Mouse (Mus musculus) lung, postnatal 0 days (tissue): ENCODE results near the gene Lpxn. TPM values are rescaled to one million over a fixed set of nuclear protein-coding genes. Genes with fewer than 3 reads are reported as not detected.
A peak's percentile ranks its signal among the peaks of the same experiment; 100 is the strongest.

Source experiments
- ATAC-seq: fragments of 200-750 bp; cut with Nextera tagmentation; 2 replicates; pipeline ENCODE4 v1.8.0; 2017; ENCODE audit warnings: moderate library complexity
- DNase-seq: peaks from one replicate; pipeline ENCODE4 v3.0.0-alpha.2; 2016; ENCODE audit warnings: low spot score
- H3K27ac ChIP-seq: fragments of 300-500 bp; sonication (generic); 2 replicates; pipeline ENCODE4 v1.5.1; 2014; ENCODE audit warnings: antibody characterized with exemption, mild to moderate bottlenecking, low read length, mixed read lengths
- H3K27me3 ChIP-seq: fragments of 300-500 bp; sonication (generic); replicated peaks from 2 replicates; pipeline ENCODE4 v1.6.1; 2014; ENCODE audit warnings: low read length, mixed read lengths; ENCODE audit not compliant: insufficient read depth
- H3K36me3 ChIP-seq: fragments of 300-500 bp; sonication (generic); 2 replicates; pipeline ENCODE4 v1.6.1; 2014; ENCODE audit warnings: low read length, mixed read lengths; ENCODE audit not compliant: insufficient read depth
- H3K4me1 ChIP-seq: fragments of 300-500 bp; sonication (generic); 2 replicates; pipeline ENCODE4 v1.6.1; 2014; ENCODE audit warnings: antibody characterized with exemption, low read depth, low read length, mixed read lengths; ENCODE audit not compliant: insufficient read depth
- H3K4me2 ChIP-seq: fragments of 300-500 bp; sonication (generic); replicated peaks from 2 replicates; pipeline ENCODE4 v1.6.1; 2014; ENCODE audit warnings: low read depth, mild to moderate bottlenecking, low read length, moderate library complexity, mixed read lengths
- H3K4me3 ChIP-seq: fragments of 300-500 bp; sonication (generic); 2 replicates; pipeline ENCODE4 v1.5.1; 2014; ENCODE audit warnings: low read depth, low read length
- H3K9ac ChIP-seq: fragments of 300-500 bp; sonication (generic); replicated peaks from 2 replicates; pipeline ENCODE4 v1.6.1; 2014; ENCODE audit warnings: low read depth, mild to moderate bottlenecking
- H3K9me3 ChIP-seq: fragments of 300-500 bp; sonication (generic); 2 replicates; pipeline ENCODE4 v1.6.1; 2016; ENCODE audit warnings: low read length, mixed read lengths
- CTCF ChIP-seq: IDR thresholded peaks from 2 replicates; pipeline ENCODE4 v1.5.1; 2016; ENCODE audit warnings: antibody characterized with exemption, mild to moderate bottlenecking
- EP300 ChIP-seq: IDR thresholded peaks from 2 replicates; pipeline ENCODE4 v1.6.1; 2016; ENCODE audit warnings: antibody characterized with exemption, mild to moderate bottlenecking, control low read depth
- WGBS: fragments of 180-500 bp; shearing (Covaris S2); extraction: QIAGEN DNeasy Blood & Tissue Kit; methylation state at CpG from one replicate; pipeline ENCODE4 v1.1.7; 2014; 5-methylcytosine and 5-hydroxymethylcytosine counted together
- polyA plus RNA-seq: library from polyadenylated mRNA; unstranded; fragments of >200 nt; fragmentation: Nextera tagmentation; extraction: Ambion mirVana; gene quantifications from 2 replicates; pipeline ENCODE4 v1.2.1, GENCODE M21; 2015

Lpxn gene
- 2.9 and 3.7 TPM in 2 replicates for polyA plus RNA-seq

GRCm38 (mm10) chr19:12795511-12796327, at the start of gene Lpxn, which contains the start of gene Zfp91:
Lpxn (plus strand) TSS chr19:12796193.
Zfp91 (minus strand) TSS chr19:12796126.
- Histone ChIP-seq H3K9ac (peak within 1 kb of the TSS; percentile 97), H3K4me3 (peak within 1 kb of the TSS; percentile 99), H3K27ac (peak within 1 kb of the TSS; percentile 100), H3K27me3 (no peaks in the 10 kb centered on the region), H3K36me3 (no peaks in the 10 kb centered on the region), H3K4me2 (peak within 1 kb of the TSS; percentile 71), H3K9me3 (no peaks in the 10 kb centered on the region), H3K4me1 (peaks cover 5% of the 10 kb centered on the region; the same call in 1 of the 2 replicates)
- peak; percentile 100 for DNase-seq
- peak; percentile 39 for TF ChIP-seq CTCF
- no peak; the same call in 1 of the 2 replicates for TF ChIP-seq EP300
- ATAC-seq = peak; percentile 92
- under 1% methylated on average over 48 of the region's 76 CpGs for WGBS

DNA sequence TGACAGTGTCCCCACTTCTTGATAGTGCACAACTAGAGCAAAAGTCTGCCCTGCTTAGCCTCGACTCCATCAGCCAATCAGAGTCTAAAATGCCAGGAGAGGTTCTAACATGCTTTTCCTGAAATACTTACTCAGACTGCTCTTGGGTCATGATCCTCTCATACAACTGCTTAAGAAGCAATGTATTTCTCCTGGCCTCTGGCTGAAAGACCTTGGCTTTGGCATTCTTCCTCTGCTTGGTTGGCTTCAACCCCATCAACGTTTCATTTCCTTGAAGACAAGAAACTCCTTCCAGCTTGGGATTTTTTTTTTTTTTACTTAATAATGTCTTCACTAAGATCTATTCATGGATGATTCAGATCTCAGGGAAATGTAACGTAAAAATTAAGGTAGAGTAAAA, 39.7 kb upstream of the Lpxn start:
- 69% methylated on average over 3 of the region's 3 CpGs for whole genome bisulfite sequencing
- H3K4me1 ChIP-seq = no peaks in the 10 kb centered on the region
- no peak overlapping the region for H3K4me2 ChIP-seq
- no peak for TF ChIP-seq CTCF
- no peak for TF ChIP-seq EP300
- H3K9ac ChIP-seq = no peak overlapping the region
- no peak overlapping the region for H3K27ac ChIP-seq
- no peaks in the 10 kb centered on the region for H3K36me3 ChIP-seq
- no peak for DNase-seq
- no peaks in the 10 kb centered on the region for H3K27me3 ChIP-seq
- no peak overlapping the region for H3K4me3 ChIP-seq
- H3K9me3 ChIP-seq = no peaks in the 10 kb centered on the region
- ATAC-seq = no peak

GRCm38 (mm10) chr19:12758936-12759478, 37.0 kb upstream of the Lpxn start:
- H3K4me1 ChIP-seq = no peaks in the 10 kb centered on the region
- H3K9me3 ChIP-seq = no peaks in the 10 kb centered on the region
- no peak overlapping the region for H3K9ac ChIP-seq
- H3K4me2 ChIP-seq = no peak overlapping the region
- ATAC-seq (no peak), DNase-seq (no peak)
- no peak overlapping the region for H3K27ac ChIP-seq
- H3K27me3 ChIP-seq = no peaks in the 10 kb centered on the region
- no peak overlapping the region for H3K4me3 ChIP-seq
- 74% methylated on average over 1 of the region's 1 CpGs for WGBS
- 0 out of 2 replicates have a peak, but pooled peaks cover 9% of the 10 kb centered on the region for H3K36me3 ChIP-seq
- TF ChIP-seq CTCF = no peak
- no peak for TF ChIP-seq EP300

DNA sequence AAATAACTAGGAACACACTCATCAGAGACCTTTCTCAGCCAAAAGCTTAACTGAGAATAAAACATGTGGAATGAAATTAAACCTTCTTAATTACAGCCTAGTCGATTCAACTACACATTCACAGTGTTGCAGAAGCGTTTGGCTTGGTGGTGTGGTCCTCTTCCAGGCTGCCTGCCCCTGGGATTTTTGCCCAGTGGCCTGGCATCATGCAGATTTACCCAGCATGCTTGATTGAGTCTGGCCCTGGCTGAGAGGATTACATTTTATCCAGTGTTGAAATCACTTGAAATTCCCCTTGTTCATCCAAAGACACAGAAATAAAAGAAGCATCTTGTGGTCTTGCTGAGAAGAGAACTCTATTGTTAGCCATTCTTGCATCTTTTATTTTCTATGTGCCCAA, 36.3 kb upstream of the Lpxn start:
- no peak overlapping the region for H3K4me2 ChIP-seq
- H3K4me3 ChIP-seq = no peak overlapping the region
- DNase-seq (no peak), ATAC-seq (no peak)
- 80% methylated on average over 2 of the region's 2 CpGs for WGBS
- H3K9ac ChIP-seq = no peak overlapping the region
- H3K4me1 ChIP-seq = no peaks in the 10 kb centered on the region
- H3K27ac ChIP-seq = no peak overlapping the region
- no peaks in the 10 kb centered on the region for H3K9me3 ChIP-seq
- H3K36me3 ChIP-seq = 0 out of 2 replicates have a peak, but pooled peaks cover 9% of the 10 kb centered on the region
- TF ChIP-seq EP300 = no peak
- H3K27me3 ChIP-seq = no peaks in the 10 kb centered on the region

DNA sequence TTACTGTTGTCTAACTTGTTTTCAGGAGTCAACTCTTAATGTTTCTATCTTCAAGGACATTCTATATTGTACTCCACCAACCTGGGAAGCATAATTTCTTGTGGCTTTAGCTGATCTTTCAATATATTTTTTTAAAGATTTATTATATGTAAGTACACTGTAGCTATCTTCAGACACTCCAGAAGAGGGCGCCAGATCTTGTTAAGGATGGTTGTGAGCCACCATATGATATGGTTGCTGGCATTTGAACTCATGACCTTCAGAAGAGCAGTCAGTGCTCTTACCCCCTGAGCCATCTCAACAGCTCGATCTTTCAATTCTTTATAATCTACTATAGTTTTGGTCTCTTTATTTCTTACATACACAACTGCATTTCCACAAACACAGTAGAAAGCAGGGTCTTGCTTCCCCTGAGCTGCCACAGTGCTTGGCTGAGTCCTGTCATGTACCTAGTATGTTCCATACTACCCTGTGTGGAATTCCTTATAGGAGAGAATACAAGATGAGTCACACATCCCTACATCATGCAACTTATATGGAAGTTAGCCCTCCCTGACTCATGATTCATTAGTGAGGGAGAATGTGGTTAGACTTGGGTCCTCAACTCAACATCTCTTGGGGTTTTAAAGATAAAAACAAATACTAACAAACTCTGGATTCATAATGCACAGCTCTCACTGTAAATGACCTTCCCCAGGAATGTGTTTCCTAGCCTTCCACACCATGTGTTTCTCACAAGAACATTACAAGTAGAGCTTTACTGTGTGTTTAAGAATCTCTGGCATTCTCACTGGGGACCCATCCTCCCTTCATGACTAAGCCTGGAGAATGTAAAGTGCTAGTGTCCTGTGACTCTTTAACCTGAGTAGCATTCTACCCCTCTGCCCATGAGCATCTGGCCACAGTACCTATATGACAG, 33.5 kb upstream of the Lpxn start:
- no peaks in the 10 kb centered on the region for H3K9me3 ChIP-seq
- H3K9ac ChIP-seq = no peak overlapping the region
- H3K4me3 ChIP-seq = no peak overlapping the region
- DNase-seq = no peak
- H3K36me3 ChIP-seq = peaks cover 9% of the 10 kb centered on the region; the same call in 1 of the 2 replicates
- 54% methylated on average over 2 of the region's 2 CpGs for WGBS
- peak; percentile 65 for ATAC-seq
- H3K4me2 ChIP-seq = no peak overlapping the region
- TF ChIP-seq CTCF (peak; percentile 60), EP300 (peak; percentile 66; the same call in 1 of the 2 replicates)
- no peaks in the 10 kb centered on the region for H3K27me3 ChIP-seq
- no peak overlapping the region for H3K27ac ChIP-seq
- no peaks in the 10 kb centered on the region for H3K4me1 ChIP-seq

DNA sequence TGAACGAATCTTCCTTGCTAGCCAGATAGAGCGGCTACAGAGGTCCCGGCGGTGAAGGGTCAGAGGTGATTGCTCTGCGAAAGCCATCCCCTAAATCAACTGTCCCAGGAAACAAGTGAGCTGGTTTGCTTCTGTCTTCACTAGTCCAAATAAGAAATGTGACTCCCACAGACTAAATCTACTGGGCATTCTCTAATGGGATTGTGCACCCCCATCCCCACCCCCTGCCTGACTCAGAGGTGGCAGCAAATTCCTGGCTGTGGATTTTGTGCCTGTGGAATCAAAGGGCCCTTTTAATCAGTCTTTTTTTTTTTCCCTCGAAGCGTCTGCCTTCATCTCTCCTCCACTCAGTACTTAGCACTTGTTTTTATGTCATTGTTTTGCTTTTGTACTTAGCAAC, 30.7 kb upstream of the Lpxn start, which contains the start of gene Cntf:
Gene Cntf, minus strand, starts transcription at position 325 of the 400 bp plus-strand sequence.
- WGBS = 80% methylated on average over 7 of the region's 7 CpGs
- Histone ChIP-seq H3K4me2 (no peak within 1 kb of the TSS), H3K27ac (no peak within 1 kb of the TSS), H3K27me3 (no peaks in the 10 kb centered on the region), H3K4me1 (no peaks in the 10 kb centered on the region), H3K36me3 (peaks cover 17% of the 10 kb centered on the region; the same call in 1 of the 2 replicates), H3K9me3 (no peaks in the 10 kb centered on the region), H3K9ac (no peak within 1 kb of the TSS), H3K4me3 (no peak within 1 kb of the TSS)
- ATAC-seq (no peak), DNase-seq (no peak)
- TF ChIP-seq EP300 (no peak), CTCF (no peak)
